Mouse (Mus musculus): ENCODE results near the gene 4930452B06Rik.

DNA sequence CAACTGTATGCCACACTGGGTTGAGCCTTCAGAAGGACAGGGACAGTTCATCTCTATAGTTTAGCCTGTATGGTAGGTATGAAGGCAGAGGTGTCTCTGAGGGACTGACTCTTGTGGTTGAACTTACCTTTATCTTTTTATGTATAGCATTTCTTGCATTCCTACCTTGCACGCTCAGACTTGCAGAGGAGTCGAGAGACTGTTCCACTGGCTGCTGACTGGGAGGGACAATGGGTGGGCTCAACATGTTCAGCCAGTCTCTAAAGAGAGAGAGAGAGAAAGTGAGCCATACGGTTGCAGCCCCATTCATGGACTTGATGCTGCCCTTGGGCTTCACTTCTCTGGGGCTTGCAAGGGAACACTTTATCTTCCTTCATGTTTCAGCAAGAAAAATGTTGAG lies 223.3 kb downstream of the 4930452B06Rik start:
- TF ChIP-seq CTCF (IDR thresholded peaks at IDR 0.05; ENCODE audit: extremely low read depth, insufficient read depth, low read length) (no peak), POLR2A (IDR thresholded peaks at IDR 0.05; ENCODE audit: extremely low read depth, insufficient read depth, low read length) (no peak)

Data from cortical plate, adult 2 months (tissue).